Mouse (Mus musculus): Measurements from ENCODE around the gene Hecw2. TPM values are rescaled to one million over a fixed set of nuclear protein-coding genes. Genes with fewer than 3 reads are reported as not detected.

The Hecw2 gene
- total and polyA plus RNA-seq, 2 experiments from 2014 or later = 6.2 to 22.2 TPM

DNA sequence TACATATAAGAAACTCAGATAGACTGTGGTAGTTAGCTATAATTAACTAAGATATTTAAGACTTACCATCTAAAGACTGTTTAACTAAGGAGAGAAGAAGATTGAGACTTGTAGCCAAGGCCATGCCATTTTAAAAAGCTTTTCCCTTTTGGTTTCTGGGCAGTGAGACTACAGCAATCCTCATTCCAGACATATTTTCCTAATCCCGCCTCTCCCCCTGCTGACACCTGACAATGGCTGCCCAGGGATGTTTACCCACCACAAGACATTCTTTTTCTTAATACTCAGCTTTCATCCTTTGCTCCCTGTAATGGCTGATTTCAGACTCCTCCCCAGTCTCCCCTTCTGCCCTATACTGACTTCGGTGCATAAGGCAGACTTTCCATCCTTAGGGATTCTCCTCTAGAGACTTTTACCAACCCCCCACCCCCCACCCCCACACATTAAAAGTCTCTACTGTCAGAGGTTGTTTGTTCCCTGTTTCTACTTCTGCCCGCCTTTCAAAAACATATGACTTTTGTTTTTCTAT, 328.5 kb downstream of the Hecw2 start:
- 17% methylated on average over 3 of the region's 3 CpGs for WGBS
- H3K27ac ChIP-seq (ENCODE audit: low read depth, low read length) = no peak overlapping the region
- no peak for ATAC-seq (ENCODE audit: low FRiP score)
- no peak overlapping the region for H3K4me3 ChIP-seq (ENCODE audit: low read depth, low read length)
- no peaks in the 10 kb centered on the region for H3K9me3 ChIP-seq (ENCODE audit: low read length)
- no peak overlapping the region for H3K9ac ChIP-seq (replicated peaks; ENCODE audit: low read length, poor library complexity, severe bottlenecking)
- H3K4me1 ChIP-seq (ENCODE audit: insufficient read depth, low read length) = no peaks in the 10 kb centered on the region
- H3K4me2 ChIP-seq (ENCODE audit: low read depth, low read length, poor library complexity, severe bottlenecking) = no peak overlapping the region
- H3K36me3 ChIP-seq (ENCODE audit: insufficient read depth, low read length) = peaks cover 3% of the 10 kb centered on the region; the same call in 1 of the 2 replicates
- no peaks in the 10 kb centered on the region for H3K27me3 ChIP-seq (ENCODE audit: insufficient read depth, low read length)
- no peak for DNase-seq (ENCODE audit: low spot score)
- TF ChIP-seq CTCF (IDR thresholded peaks at IDR 0.05) = no peak

DNA sequence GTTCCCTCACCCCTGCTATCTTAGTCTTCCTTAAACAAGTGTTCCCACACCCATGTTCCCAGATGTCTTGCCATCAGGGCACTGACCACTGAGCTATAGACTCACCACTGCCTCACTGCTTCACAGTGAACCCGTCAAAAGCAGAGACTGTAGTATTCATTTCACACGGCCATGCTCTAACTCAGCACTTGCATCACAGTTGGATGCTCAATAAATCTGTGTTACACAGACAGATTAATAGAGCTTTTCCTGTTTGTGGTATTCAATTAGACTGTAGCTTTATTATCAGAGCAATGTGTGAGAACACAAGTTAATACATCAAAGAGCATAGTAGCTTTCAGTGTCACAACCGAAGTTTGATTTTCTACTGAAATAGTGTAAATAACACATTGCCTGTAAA, 330.9 kb downstream of the Hecw2 start:
- WGBS = 87% methylated on average over 3 of the region's 3 CpGs

DNA sequence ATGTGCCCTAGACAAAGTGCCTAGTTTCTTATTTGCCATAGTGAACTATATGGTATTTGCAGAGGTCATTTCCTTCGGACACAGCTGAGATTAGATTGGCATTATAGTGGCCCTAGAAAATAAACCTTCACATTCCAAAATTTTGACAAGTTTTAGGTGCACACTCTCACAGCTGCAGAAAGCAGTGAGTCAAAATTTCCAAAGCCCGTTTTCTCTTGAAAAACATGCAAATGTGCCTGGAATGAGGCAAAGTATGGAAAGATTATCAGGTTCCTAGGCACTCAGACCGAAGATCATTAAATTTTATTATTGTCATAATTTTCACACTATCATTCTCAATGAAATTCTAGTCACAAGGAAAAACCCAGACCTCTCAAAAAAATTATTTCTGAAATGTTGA, 334.4 kb downstream of the Hecw2 start:
- Histone ChIP-seq H3K27ac (ENCODE audit: low read depth, low read length) (no peak overlapping the region), H3K4me3 (ENCODE audit: low read depth, low read length) (no peak overlapping the region), H3K9me3 (ENCODE audit: low read length) (no peaks in the 10 kb centered on the region), H3K4me2 (ENCODE audit: low read depth, low read length, poor library complexity, severe bottlenecking) (no peak overlapping the region), H3K9ac (replicated peaks; ENCODE audit: low read length, poor library complexity, severe bottlenecking) (no peak overlapping the region), H3K4me1 (ENCODE audit: insufficient read depth, low read length) (no peaks in the 10 kb centered on the region), H3K27me3 (ENCODE audit: insufficient read depth, low read length) (no peaks in the 10 kb centered on the region), H3K36me3 (ENCODE audit: insufficient read depth, low read length) (no peaks in the 10 kb centered on the region)
- no peak for DNase-seq (ENCODE audit: low spot score)
- no peak for TF ChIP-seq CTCF (IDR thresholded peaks at IDR 0.05)
- ATAC-seq (ENCODE audit: low FRiP score) = no peak
- 91% methylated on average over 3 of the region's 3 CpGs for WGBS

More for the DNA sequence above, 330.9 kb downstream of the Hecw2 start:
- Histone ChIP-seq H3K36me3 (ENCODE audit: insufficient read depth, low read length) (peaks cover 3% of the 10 kb centered on the region; the same call in 1 of the 2 replicates), H3K9me3 (ENCODE audit: low read length) (no peaks in the 10 kb centered on the region), H3K9ac (replicated peaks; ENCODE audit: low read length, poor library complexity, severe bottlenecking) (no peak overlapping the region), H3K27me3 (ENCODE audit: insufficient read depth, low read length) (no peaks in the 10 kb centered on the region), H3K4me2 (ENCODE audit: low read depth, low read length, poor library complexity, severe bottlenecking) (no peak overlapping the region), H3K27ac (ENCODE audit: low read depth, low read length) (no peak overlapping the region), H3K4me1 (ENCODE audit: insufficient read depth, low read length) (no peaks in the 10 kb centered on the region), H3K4me3 (ENCODE audit: low read depth, low read length) (no peak overlapping the region)
- no peak for ATAC-seq (ENCODE audit: low FRiP score)
- no peak for DNase-seq (ENCODE audit: low spot score)
- no peak for TF ChIP-seq CTCF (IDR thresholded peaks at IDR 0.05)

DNA sequence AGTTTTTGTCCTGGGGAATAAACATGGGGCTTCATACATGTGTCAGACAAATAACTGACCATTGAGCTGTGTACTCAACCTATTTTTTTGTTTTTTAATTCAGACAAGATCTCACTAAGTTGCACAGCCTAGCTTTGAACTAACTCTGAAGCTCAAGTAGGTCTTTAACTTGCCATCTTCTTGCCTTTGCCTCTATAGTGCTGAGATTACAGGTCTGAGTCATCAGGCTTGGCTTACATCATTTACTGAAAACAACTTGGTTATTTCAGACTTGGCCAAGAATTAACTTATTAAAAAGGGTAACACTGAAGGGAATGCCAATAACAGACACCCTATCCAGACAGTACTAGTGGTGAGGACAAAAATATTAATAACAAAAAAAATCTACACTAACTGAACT, 335.8 kb downstream of the Hecw2 start:
- H3K4me2 ChIP-seq (ENCODE audit: low read depth, low read length, poor library complexity, severe bottlenecking) = no peak overlapping the region
- H3K9ac ChIP-seq (replicated peaks; ENCODE audit: low read length, poor library complexity, severe bottlenecking) = no peak overlapping the region
- ATAC-seq (ENCODE audit: low FRiP score) (no peak), DNase-seq (ENCODE audit: low spot score) (no peak)
- no peaks in the 10 kb centered on the region for H3K4me1 ChIP-seq (ENCODE audit: insufficient read depth, low read length)
- no peak overlapping the region for H3K4me3 ChIP-seq (ENCODE audit: low read depth, low read length)
- no peaks in the 10 kb centered on the region for H3K27me3 ChIP-seq (ENCODE audit: insufficient read depth, low read length)
- no peaks in the 10 kb centered on the region for H3K36me3 ChIP-seq (ENCODE audit: insufficient read depth, low read length)
- no peak overlapping the region for H3K27ac ChIP-seq (ENCODE audit: low read depth, low read length)
- no peak for TF ChIP-seq CTCF (IDR thresholded peaks at IDR 0.05)
- no peaks in the 10 kb centered on the region for H3K9me3 ChIP-seq (ENCODE audit: low read length)

DNA sequence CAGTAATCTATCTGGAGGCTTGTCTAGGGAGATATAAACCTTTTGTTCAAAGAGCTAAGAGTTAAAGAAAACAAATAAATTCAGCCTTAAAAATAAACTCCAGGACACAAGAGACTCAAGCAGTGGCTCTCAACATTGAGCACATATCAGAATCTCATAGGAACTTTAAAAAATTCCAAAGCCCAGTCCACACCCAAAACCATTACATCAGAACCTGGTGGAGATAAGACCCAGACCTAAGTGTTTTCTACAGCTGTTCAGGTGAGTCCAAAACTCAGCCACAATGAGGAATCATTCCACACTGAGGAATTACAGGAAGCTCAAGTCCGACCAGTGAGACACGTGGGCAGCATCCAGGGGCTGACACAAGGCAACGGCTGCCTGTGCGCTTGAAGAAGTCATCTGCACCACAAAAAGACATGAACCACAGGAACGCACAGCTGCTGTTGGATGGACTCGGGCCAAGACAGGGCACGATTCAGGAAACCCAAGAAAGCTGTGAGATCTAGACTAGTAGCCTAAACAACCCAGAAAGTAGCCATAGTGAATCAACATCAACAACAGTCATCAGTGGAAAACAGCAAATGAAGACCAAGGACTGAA, 338.4 kb downstream of the Hecw2 start:
- DNase-seq (ENCODE audit: low spot score) = no peak
- ATAC-seq (ENCODE audit: low FRiP score) = no peak
- Histone ChIP-seq H3K27me3 (ENCODE audit: insufficient read depth, low read length) (no peaks in the 10 kb centered on the region), H3K36me3 (ENCODE audit: insufficient read depth, low read length) (no peaks in the 10 kb centered on the region), H3K4me1 (ENCODE audit: insufficient read depth, low read length) (no peaks in the 10 kb centered on the region), H3K4me2 (ENCODE audit: low read depth, low read length, poor library complexity, severe bottlenecking) (no peak overlapping the region), H3K9me3 (ENCODE audit: low read length) (no peaks in the 10 kb centered on the region), H3K4me3 (ENCODE audit: low read depth, low read length) (no peak overlapping the region), H3K27ac (ENCODE audit: low read depth, low read length) (no peak overlapping the region), H3K9ac (replicated peaks; ENCODE audit: low read length, poor library complexity, severe bottlenecking) (no peak overlapping the region)
- TF ChIP-seq CTCF (IDR thresholded peaks at IDR 0.05) = no peak
- 86% methylated on average over 7 of the region's 7 CpGs for WGBS

- ATAC-seq (ENCODE audit: low FRiP score) (no peak), DNase-seq (ENCODE audit: low spot score) (no peak)
- peaks cover 3% of the 10 kb centered on the region; the same call in 1 of the 2 replicates for H3K36me3 ChIP-seq (ENCODE audit: insufficient read depth, low read length)
- no peaks in the 10 kb centered on the region for H3K27me3 ChIP-seq (ENCODE audit: insufficient read depth, low read length)
- H3K27ac ChIP-seq (ENCODE audit: low read depth, low read length) = no peak overlapping the region
- H3K4me2 ChIP-seq (ENCODE audit: low read depth, low read length, poor library complexity, severe bottlenecking) = no peak overlapping the region
- no peaks in the 10 kb centered on the region for H3K9me3 ChIP-seq (ENCODE audit: low read length)
- H3K4me3 ChIP-seq (ENCODE audit: low read depth, low read length) = no peak overlapping the region
- TF ChIP-seq CTCF (IDR thresholded peaks at IDR 0.05) = no peak
- H3K9ac ChIP-seq (replicated peaks; ENCODE audit: low read length, poor library complexity, severe bottlenecking) = no peak overlapping the region
- H3K4me1 ChIP-seq (ENCODE audit: insufficient read depth, low read length) = no peaks in the 10 kb centered on the region
- WGBS = 89% methylated on average over 7 of the region's 7 CpGs
These were observed 339.2 kb downstream of the Hecw2 start for GRCm38 (mm10) chr1:53855732-53856131.

Measured in midbrain, postnatal 0 days (tissue).